Mouse (Mus musculus) kidney, postnatal 0 days (tissue): ENCODE data around the gene Lbp. TPM values are rescaled to one million over a fixed set of nuclear protein-coding genes. Genes with fewer than 3 reads are reported as not detected.

Experiments
- ATAC-seq: fragments of 200-750 bp; cut with Nextera tagmentation; replicated peaks from 2 replicates; pipeline ENCODE4 v1.8.0; 2017; ENCODE audit warnings: low read depth, moderate number of reproducible peaks, moderate TSS enrichment, moderate library complexity; ENCODE audit not compliant: low FRiP score
- DNase-seq: peaks from one replicate; pipeline ENCODE4 v3.0.0-alpha.2; 2016; ENCODE audit warnings: low spot score
- H3K27ac ChIP-seq: fragments of 300-500 bp; sonication (generic); 2 replicates; pipeline ENCODE4 v1.5.1; 2014; ENCODE audit warnings: mild to moderate bottlenecking
- H3K27me3 ChIP-seq: fragments of 300-500 bp; sonication (generic); 2 replicates; pipeline ENCODE4 v1.6.1; 2014; ENCODE audit warnings: low read length, mixed read lengths; ENCODE audit not compliant: insufficient read depth
- H3K36me3 ChIP-seq: fragments of 300-500 bp; sonication (generic); 2 replicates; pipeline ENCODE4 v1.6.1; 2014; ENCODE audit warnings: low read length, mixed read lengths; ENCODE audit not compliant: insufficient read depth
- H3K4me1 ChIP-seq: fragments of 300-500 bp; sonication (generic); replicated peaks from 2 replicates; pipeline ENCODE4 v1.6.1; 2014; ENCODE audit warnings: antibody characterized with exemption, low read length, mixed read lengths; ENCODE audit not compliant: insufficient read depth
- H3K4me2 ChIP-seq: fragments of 300-500 bp; sonication (generic); 2 replicates; pipeline ENCODE4 v1.6.1; 2014; ENCODE audit warnings: mild to moderate bottlenecking, low read length, moderate library complexity, mixed read lengths
- H3K4me3 ChIP-seq: fragments of 300-500 bp; sonication (generic); replicated peaks from 2 replicates; pipeline ENCODE4 v1.5.1; 2014; ENCODE audit warnings: low read depth, low read length
- H3K9ac ChIP-seq: fragments of 300-500 bp; sonication (generic); 2 replicates; pipeline ENCODE4 v1.6.1; 2014; ENCODE audit warnings: low read depth, low read length
- H3K9me3 ChIP-seq: fragments of 300-500 bp; sonication (generic); replicated peaks from 2 replicates; pipeline ENCODE4 v1.6.1; 2016; ENCODE audit warnings: low read length, inconsistent platforms, mixed read lengths
- CTCF ChIP-seq: IDR thresholded peaks from 2 replicates; pipeline ENCODE4 v1.5.1; 2016; ENCODE audit warnings: antibody characterized with exemption, low read depth, mild to moderate bottlenecking, moderate library complexity
- WGBS: fragments of 180-500 bp; shearing (Covaris S2); extraction: QIAGEN DNeasy Blood & Tissue Kit; methylation state at CpG from one replicate; pipeline ENCODE4 v1.1.7; 2014; 5-methylcytosine and 5-hydroxymethylcytosine counted together
- polyA plus RNA-seq: library from polyadenylated mRNA; unstranded; fragments of >200 nt; fragmentation: Nextera tagmentation; extraction: Ambion mirVana; gene quantifications from 2 replicates; pipeline ENCODE4 v1.2.1, GENCODE M21; 2015

Gene Lbp
- polyA plus RNA-seq, 1 experiment from 2014 or later: 32.1 TPM

GRCm38 (mm10) chr2:158365099-158365850, 59.0 kb downstream of the Lbp start:
- Histone ChIP-seq H3K4me3 (no peak overlapping the region), H3K27me3 (no peaks in the 10 kb centered on the region), H3K9ac (no peak overlapping the region), H3K4me2 (no peak overlapping the region), H3K36me3 (no peaks in the 10 kb centered on the region), H3K27ac (no peak overlapping the region), H3K9me3 (no peaks in the 10 kb centered on the region), H3K4me1 (no peaks in the 10 kb centered on the region)
- TF ChIP-seq CTCF: no peak
- DNase-seq (no peak), ATAC-seq (no peak)
- WGBS: 75% methylated on average over 12 of the region's 12 CpGs

GRCm38 (mm10) chr2:158367654-158368053, 61.4 kb downstream of the Lbp start:
- no peak for TF ChIP-seq CTCF
- DNase-seq (no peak), ATAC-seq (no peak)
- WGBS: 84% methylated on average over 5 of the region's 5 CpGs
- Histone ChIP-seq H3K4me2 (no peak overlapping the region), H3K9me3 (no peaks in the 10 kb centered on the region), H3K27ac (no peak overlapping the region), H3K27me3 (no peaks in the 10 kb centered on the region), H3K9ac (no peak overlapping the region), H3K4me3 (no peak overlapping the region), H3K36me3 (no peaks in the 10 kb centered on the region), H3K4me1 (no peaks in the 10 kb centered on the region)

GRCm38 (mm10) chr2:158368313-158368712, 62.0 kb downstream of the Lbp start:
- no peak overlapping the region for H3K4me2 ChIP-seq
- 91% methylated on average over 8 of the region's 8 CpGs for WGBS
- no peak for TF ChIP-seq CTCF

GRCm38 (mm10) chr2:158369474-158370172, 63.3 kb downstream of the Lbp start:
- TF ChIP-seq CTCF: no peak
- DNase-seq: no peak
- H3K9ac ChIP-seq: no peak overlapping the region
- H3K4me2 ChIP-seq: no peak overlapping the region
- no peak overlapping the region for H3K4me3 ChIP-seq
- H3K27ac ChIP-seq: no peak overlapping the region
- H3K27me3 ChIP-seq: no peaks in the 10 kb centered on the region
- 71% methylated on average over 3 of the region's 3 CpGs for WGBS
- ATAC-seq: no peak
- no peaks in the 10 kb centered on the region for H3K9me3 ChIP-seq
- H3K36me3 ChIP-seq: no peaks in the 10 kb centered on the region
- no peaks in the 10 kb centered on the region for H3K4me1 ChIP-seq

More at GRCm38 (mm10) chr2:158368313-158368712, 62.0 kb downstream of the Lbp start:
- no peak overlapping the region for H3K9ac ChIP-seq
- ATAC-seq (no peak), DNase-seq (no peak)
- H3K36me3 ChIP-seq: no peaks in the 10 kb centered on the region
- H3K4me3 ChIP-seq: no peak overlapping the region
- no peaks in the 10 kb centered on the region for H3K9me3 ChIP-seq
- H3K27ac ChIP-seq: no peak overlapping the region
- H3K27me3 ChIP-seq: no peaks in the 10 kb centered on the region
- no peaks in the 10 kb centered on the region for H3K4me1 ChIP-seq

- Histone ChIP-seq H3K4me3 (no peak overlapping the region), H3K9me3 (no peaks in the 10 kb centered on the region), H3K27me3 (peaks cover under 1% of the 10 kb centered on the region), H3K4me1 (peaks cover 2% of the 10 kb centered on the region; the same call in 1 of the 2 replicates), H3K4me2 (no peak overlapping the region), H3K27ac (no peak overlapping the region), H3K9ac (no peak overlapping the region), H3K36me3 (no peaks in the 10 kb centered on the region)
- no peak for TF ChIP-seq CTCF
- ATAC-seq: no peak
- peak; percentile 63 for DNase-seq
- 20% methylated on average over 5 of the region's 5 CpGs for WGBS
Measured at GRCm38 (mm10) chr2:158370173-158370550, 63.9 kb downstream of the Lbp start.

GRCm38 (mm10) chr2:158373061-158373460, 66.8 kb downstream of the Lbp start:
- WGBS: 68% methylated on average over 5 of the region's 5 CpGs
- no peaks in the 10 kb centered on the region for H3K36me3 ChIP-seq
- H3K4me1 ChIP-seq: peaks cover 5% of the 10 kb centered on the region; the same call in 1 of the 2 replicates
- no peak for TF ChIP-seq CTCF
- ATAC-seq (peak; percentile 25; the same call in 1 of the 2 replicates), DNase-seq (no peak)
- H3K9me3 ChIP-seq: no peaks in the 10 kb centered on the region
- H3K27me3 ChIP-seq: peaks cover 15% of the 10 kb centered on the region
- no peak overlapping the region for H3K9ac ChIP-seq
- H3K4me3 ChIP-seq: no peak overlapping the region
- no peak overlapping the region for H3K4me2 ChIP-seq
- no peak overlapping the region for H3K27ac ChIP-seq
